ENCODE assay signal across 7 mouse cellular contexts in the genomic region with DNA sequence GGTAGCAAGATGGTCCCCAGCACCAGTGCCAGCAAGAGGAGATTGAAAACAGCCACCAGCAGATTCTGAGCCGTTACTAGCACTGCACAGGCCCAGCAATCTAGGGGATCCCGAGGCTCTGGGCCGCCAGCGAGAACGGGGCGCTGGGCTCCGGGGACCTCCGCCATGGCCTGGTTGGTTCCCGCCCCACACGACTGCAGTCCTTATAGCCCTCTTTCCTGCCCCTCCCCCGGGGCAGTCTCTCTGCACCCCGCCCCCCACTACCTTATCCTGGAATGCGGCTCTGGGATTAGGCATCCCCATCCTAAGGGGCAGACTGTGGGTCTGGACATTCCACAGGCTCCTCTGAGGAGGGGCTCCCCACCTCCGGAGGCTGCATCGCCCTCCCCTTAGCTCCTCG. TPM values are rescaled to one million over a fixed set of nuclear protein-coding genes. Genes with fewer than 3 reads are reported as not detected.
DNase-seq lines count a peak whose midpoint lies in the region; ATAC-seq and TF ChIP-seq lines count a peak whose summit lies in the region.

A gene (minus strand): TSS at position 176 of the 400 bp plus-strand sequence.

- TF ChIP-seq CTCF in G1E (IDR thresholded peaks at IDR 0.05; ENCODE audit: low read depth, low read length) = no peak
- TF ChIP-seq CTCF in midbrain, postnatal 0 days (IDR thresholded peaks at IDR 0.05) = no peak

- peak within 1 kb of the TSS; percentile 78 for H3K9ac ChIP-seq in forebrain, embryonic 12.5 days
- peak within 1 kb of the TSS; percentile 67 for H3K9ac ChIP-seq in limb, embryonic 11.5 days (ENCODE audit: low read length)
- peak within 1 kb of the TSS; percentile 36; the same call in 1 of the 2 replicates for H3K9ac ChIP-seq in midbrain, postnatal 0 days (replicated peaks; ENCODE audit: low read length, poor library complexity, severe bottlenecking)

- WGBS in forebrain, embryonic 12.5 days = 3% methylated on average over 16 of the region's 16 CpGs
- WGBS in limb, embryonic 11.5 days = 6% methylated on average over 16 of the region's 16 CpGs
- 12% methylated on average over 16 of the region's 16 CpGs for WGBS in midbrain, postnatal 0 days

- H3K4me1 ChIP-seq in G1E (ENCODE audit: insufficient read depth, low read depth, low read length) = peaks cover 53% of the 10 kb centered on the region
- peaks cover 53% of the 10 kb centered on the region for H3K4me1 ChIP-seq in forebrain, embryonic 12.5 days
- peaks cover 42% of the 10 kb centered on the region for H3K4me1 ChIP-seq in limb, embryonic 11.5 days (ENCODE audit: control insufficient read depth, insufficient read depth, low read length)
- H3K4me1 ChIP-seq in midbrain, postnatal 0 days (ENCODE audit: insufficient read depth, low read length) = no peaks in the 10 kb centered on the region

- peak within 1 kb of the TSS; percentile 82 for H3K4me2 ChIP-seq in forebrain, embryonic 12.5 days
- H3K4me2 ChIP-seq in limb, embryonic 11.5 days (ENCODE audit: low read depth, severe bottlenecking) = peak within 1 kb of the TSS; percentile 80
- 0 out of 2 replicates have a peak within 1 kb of the TSS, but pooled peaks have one; percentile 26 for H3K4me2 ChIP-seq in midbrain, postnatal 0 days (ENCODE audit: low read depth, low read length, poor library complexity, severe bottlenecking)

- no peaks in the 10 kb centered on the region for H3K27me3 ChIP-seq in G1E (ENCODE audit: insufficient read depth, low read length)
- peaks cover 43% of the 10 kb centered on the region for H3K27me3 ChIP-seq in forebrain, embryonic 12.5 days
- no peaks in the 10 kb centered on the region for H3K27me3 ChIP-seq in limb, embryonic 11.5 days (ENCODE audit: control insufficient read depth, insufficient read depth, low read length)
- no peaks in the 10 kb centered on the region for H3K27me3 ChIP-seq in midbrain, postnatal 0 days (ENCODE audit: insufficient read depth, low read length)

- H3K27ac ChIP-seq in forebrain, embryonic 12.5 days = peak within 1 kb of the TSS; percentile 46
- H3K27ac ChIP-seq in limb, embryonic 11.5 days (replicated peaks; ENCODE audit: low read depth, low read length) = peak within 1 kb of the TSS; percentile 49
- peak within 1 kb of the TSS; percentile 32; the same call in 1 of the 2 replicates for H3K27ac ChIP-seq in midbrain, postnatal 0 days (ENCODE audit: low read depth, low read length)

- intact Hi-C loops in heart, postnatal 36 days (cut with DNase I) = loop anchor here (5.0 kb wide), 1 partner anchor 301 kb away; a partner anchor contains a TSS

- H3K9me3 ChIP-seq in G1E (replicated peaks) = peaks cover 8% of the 10 kb centered on the region
- H3K9me3 ChIP-seq in forebrain, embryonic 12.5 days = no peaks in the 10 kb centered on the region
- H3K9me3 ChIP-seq in limb, embryonic 11.5 days (ENCODE audit: control insufficient read depth, low read length) = no peaks in the 10 kb centered on the region
- no peaks in the 10 kb centered on the region for H3K9me3 ChIP-seq in midbrain, postnatal 0 days (ENCODE audit: low read length)

- peaks cover 64% of the 10 kb centered on the region for H3K36me3 ChIP-seq in G1E (replicated peaks)
- H3K36me3 ChIP-seq in forebrain, embryonic 12.5 days (replicated peaks) = peaks cover 41% of the 10 kb centered on the region
- peaks cover 24% of the 10 kb centered on the region for H3K36me3 ChIP-seq in limb, embryonic 11.5 days (ENCODE audit: control insufficient read depth, insufficient read depth, low read length)
- peaks cover 26% of the 10 kb centered on the region for H3K36me3 ChIP-seq in midbrain, postnatal 0 days (ENCODE audit: insufficient read depth, low read length)

- no peak for ATAC-seq in G1E (ENCODE audit: extremely low read depth, insufficient number of reproducible peaks, low FRiP score, poor library complexity, severe bottlenecking)
- ATAC-seq in forebrain, embryonic 12.5 days (ENCODE audit: low FRiP score) = no peak
- ATAC-seq in limb, embryonic 11.5 days (ENCODE audit: insufficient number of reproducible peaks, low FRiP score, low TSS enrichment, low read depth) = peak; percentile 32; the same call in 1 of the 2 replicates
- no peak for ATAC-seq in midbrain, postnatal 0 days (ENCODE audit: low FRiP score)

- H3K4me3 ChIP-seq in G1E (ENCODE audit: low read depth, low read length) = peak within 1 kb of the TSS; percentile 68
- peak within 1 kb of the TSS; percentile 27 for H3K4me3 ChIP-seq in forebrain, embryonic 12.5 days (replicated peaks)
- peak within 1 kb of the TSS; percentile 62 for H3K4me3 ChIP-seq in limb, embryonic 11.5 days (ENCODE audit: low read depth, low read length)
- no peak within 1 kb of the TSS for H3K4me3 ChIP-seq in midbrain, postnatal 0 days (ENCODE audit: low read depth, low read length)

- DNase-seq in G1E (ENCODE audit: low spot score) = no peak
- DNase-seq in adrenal gland, postnatal 14 days = peak; percentile 76
- DNase-seq in heart, postnatal 36 days = peak; percentile 58 to 70
- peak; percentile 73 for DNase-seq in limb, embryonic 11.5 days (ENCODE audit: low spot score)
- no peak for DNase-seq in midbrain, postnatal 0 days (ENCODE audit: low spot score)
- no peak for DNase-seq in right cerebral cortex, postnatal 36 days (ENCODE audit: low spot score in 2 of 2)

RNA-seq across cellular contexts. Expression of the gene that starts here (rescaled TPM):
- total RNA-seq in G1E (2014; fragmentation: Nextera tagmentation) (2.6 TPM in 2 replicates), G1E (2017) (0.93 and 1.2 TPM in 2 replicates)
- polyA plus RNA-seq in G1E (2012) = 2.2 and 3.0 TPM in 2 replicates
- total RNA-seq in adrenal gland, postnatal 14 days (2021) = 29.5 and 30.2 TPM in 2 replicates
- polyA plus RNA-seq in forebrain, embryonic 12.5 days (2016; fragmentation: Nextera tagmentation; extraction: Ambion mirVana) = 9.1 and 11.2 TPM in 2 replicates
- 10 to 100 TPM; 23.3 to 29.6 TPM for total RNA-seq in heart, postnatal 36 days (2021)
- 22.7 and 23.6 TPM in 2 replicates for polyA plus RNA-seq in limb, embryonic 11.5 days (2014; fragmentation: Nextera tagmentation; extraction: Ambion mirVana)
- total RNA-seq in midbrain, postnatal 0 days (2014; rRNA removed) = 4.4 and 5.7 TPM in 2 replicates
- polyA plus RNA-seq in midbrain, postnatal 0 days (2015; fragmentation: Nextera tagmentation; extraction: Ambion mirVana) = 5.8 and 6.3 TPM in 2 replicates

Comparison
In these comparisons a context has a peak if more than half of its experiments do, and no peak if none do; other contexts are left out.
1. DNase-seq: peak in adrenal gland, postnatal 14 days (single experiment), heart, postnatal 36 days (2 of 2) and limb, embryonic 11.5 days (single experiment); none in G1E (single experiment), midbrain, postnatal 0 days (single experiment) and right cerebral cortex, postnatal 36 days (0 of 2).
2. H3K4me2 ChIP-seq: peak in every context shown above with its lines; median percentile 82 in forebrain, embryonic 12.5 days; 80 in limb, embryonic 11.5 days; 26 in midbrain, postnatal 0 days.
3. Peak in every context shown above with its lines, with median percentiles within 50 percentile points of each other: H3K27ac ChIP-seq and H3K9ac ChIP-seq.